Mouse (Mus musculus) MEL-GATA-1-ER (cell line): ENCODE results near the gene Pip5k1a.
"Not testable (repeated sequence)": the region's sequence is repeated elsewhere in the genome, so short reads cannot be mapped to it uniquely, and the experiment has no call there.

Experiments used
- DNase-seq: peaks from one replicate; pipeline ENCODE4 v3.0.0-alpha.2; 2012; ENCODE audit warnings: low read depth; ENCODE audit errors: extremely low read depth

Gene Pip5k1a

GRCm38 (mm10) chr3:95112760-95113159 is 6.0 kb upstream of the Pip5k1a start:
- DNase-seq, result no peak

- DNase-seq, result peak; percentile 98
Measured at GRCm38 (mm10) chr3:95110911-95111726, 4.4 kb upstream of the Pip5k1a start, which contains the start of gene Vps72. TSS of gene Vps72 (plus strand) at chr3:95111022.

GRCm38 (mm10) chr3:95107898-95108297 is 1.2 kb upstream of the Pip5k1a start:
- DNase-seq, result peak; percentile 58

GRCm38 (mm10) chr3:95107308-95107707 is 578 bp upstream of the Pip5k1a start:
- DNase-seq, result not testable (repeated sequence)

- DNase-seq, result peak; percentile 70
Measured at GRCm38 (mm10) chr3:95105586-95106337, 968 bp downstream of the Pip5k1a start.

- no peak for DNase-seq
Measured at GRCm38 (mm10) chr3:95105121-95105520, 1.6 kb downstream of the Pip5k1a start.

- no peak for DNase-seq
Measured at GRCm38 (mm10) chr3:95100854-95101253, 5.9 kb downstream of the Pip5k1a start.

- DNase-seq, result no peak
Measured at GRCm38 (mm10) chr3:95088071-95088470, 18.7 kb downstream of the Pip5k1a start.

GRCm38 (mm10) chr3:95071606-95072005 is 35.1 kb downstream of the Pip5k1a start:
- no peak for DNase-seq

GRCm38 (mm10) chr3:95066570-95066969 is 40.2 kb downstream of the Pip5k1a start:
- no peak for DNase-seq

GRCm38 (mm10) chr3:95066095-95066494 is 40.6 kb downstream of the Pip5k1a start:
- DNase-seq, result no peak

GRCm38 (mm10) chr3:95065553-95065952 is 41.2 kb downstream of the Pip5k1a start:
- DNase-seq, result no peak

GRCm38 (mm10) chr3:95063741-95064140 is 43.0 kb downstream of the Pip5k1a start:
- DNase-seq, result no peak

- no peak for DNase-seq
Measured at GRCm38 (mm10) chr3:95058078-95058477, 48.7 kb downstream of the Pip5k1a start.

GRCm38 (mm10) chr3:95056275-95056674 is 50.5 kb downstream of the Pip5k1a start:
- DNase-seq, result peak; percentile 97

GRCm38 (mm10) chr3:95054481-95055260 is 52.1 kb downstream of the Pip5k1a start:
- peak; percentile 95 for DNase-seq

GRCm38 (mm10) chr3:95053701-95054100 is 53.0 kb downstream of the Pip5k1a start:
- DNase-seq, result peak; percentile 91

- peak; percentile 86 for DNase-seq
Measured at GRCm38 (mm10) chr3:95052959-95053358, 53.8 kb downstream of the Pip5k1a start.

GRCm38 (mm10) chr3:95047914-95048313 is 58.8 kb downstream of the Pip5k1a start:
- DNase-seq, result no peak

- peak; percentile 83 for DNase-seq
Measured at GRCm38 (mm10) chr3:95046462-95047057, 60.2 kb downstream of the Pip5k1a start.

GRCm38 (mm10) chr3:95043251-95043650 is 63.5 kb downstream of the Pip5k1a start:
- peak; percentile 67 for DNase-seq
